Mouse (Mus musculus): ENCODE measurements at regions not wholly inside any gene's neighbourhood (a gene's known extent, or its start where the extent isn't known, plus 50 kb on each side); places are given as distances from the start of the nearest gene placed in this dataset.
"Not testable (repeated sequence)": the region's sequence is repeated elsewhere in the genome, so short reads cannot be mapped to it uniquely, and the experiment has no call there.

DNA sequence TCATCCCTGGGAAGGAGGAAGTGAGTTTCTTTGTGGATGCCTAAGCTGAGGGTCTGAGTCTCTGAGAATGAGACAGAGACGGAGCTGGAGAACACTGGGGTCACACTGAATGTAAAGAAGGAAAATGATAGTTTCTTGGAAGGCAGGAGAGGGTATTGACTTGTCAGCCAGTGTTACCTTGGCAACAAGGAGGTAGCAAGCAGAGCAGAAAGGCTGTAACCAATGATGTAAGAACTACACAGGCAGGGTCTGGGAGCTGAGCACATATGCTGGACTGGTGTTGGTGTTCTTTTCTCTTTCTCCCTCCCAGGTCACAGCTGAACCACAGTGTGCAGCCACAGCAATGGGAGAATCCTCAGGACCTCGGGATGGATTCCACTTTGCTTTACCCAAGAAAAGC, 75.5 kb upstream of the 1110032F04Rik start:
- no peak for ATAC-seq (replicated peaks; ENCODE audit: low read depth, poor library complexity, severe bottlenecking)

DNA sequence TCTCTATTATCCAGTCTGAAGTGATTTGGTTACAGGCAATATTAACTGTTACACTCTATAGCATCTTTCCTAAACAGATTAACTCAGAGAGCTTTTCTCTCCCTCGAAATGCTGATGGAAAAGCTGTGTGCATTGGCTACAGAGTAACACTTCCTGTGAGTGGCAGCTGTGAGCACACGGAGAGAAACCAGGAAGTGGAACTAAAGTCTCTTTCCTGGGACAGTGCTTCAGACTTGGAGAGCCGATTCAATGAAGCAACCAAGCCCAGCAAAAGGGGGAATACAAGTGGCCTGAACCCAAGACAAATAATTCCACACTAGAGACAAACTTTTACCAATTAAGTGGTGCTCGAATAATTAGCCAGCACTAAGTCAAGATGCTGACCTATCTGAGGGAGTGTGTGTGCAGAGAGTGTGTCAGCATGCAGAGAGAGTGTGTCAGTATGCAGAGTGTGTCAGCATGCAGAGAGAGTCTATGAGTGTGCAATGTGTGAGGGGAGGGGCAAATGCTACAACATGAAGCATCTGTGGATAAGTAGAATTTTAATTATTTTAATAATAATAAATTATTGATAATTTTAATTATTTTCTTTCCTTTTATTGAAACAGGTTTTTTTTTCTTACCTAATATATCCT, 74.9 kb upstream of the 1110032F04Rik start:
- peak; percentile 64 for ATAC-seq (replicated peaks; ENCODE audit: low read depth, poor library complexity, severe bottlenecking)

DNA sequence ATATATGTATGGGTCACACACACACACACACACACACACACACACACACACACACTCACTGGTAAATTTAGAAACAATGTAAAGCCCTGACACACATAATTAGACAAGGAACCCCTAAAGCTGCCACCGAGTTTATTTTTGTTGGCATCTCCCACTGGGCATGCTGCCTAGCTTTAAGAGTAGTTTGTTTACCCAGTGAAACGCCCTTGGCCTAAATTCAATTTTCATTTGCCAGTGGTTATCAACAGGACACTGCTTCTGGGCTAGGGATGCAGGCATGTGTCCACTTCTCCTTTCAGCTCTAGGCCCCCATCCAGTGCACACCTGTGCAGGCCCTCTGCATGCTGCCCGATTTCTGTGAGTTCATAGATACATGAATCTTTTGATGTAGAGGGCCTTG, 73.7 kb upstream of the 1110032F04Rik start:
- no peak for ATAC-seq (replicated peaks; ENCODE audit: low read depth, poor library complexity, severe bottlenecking)

DNA sequence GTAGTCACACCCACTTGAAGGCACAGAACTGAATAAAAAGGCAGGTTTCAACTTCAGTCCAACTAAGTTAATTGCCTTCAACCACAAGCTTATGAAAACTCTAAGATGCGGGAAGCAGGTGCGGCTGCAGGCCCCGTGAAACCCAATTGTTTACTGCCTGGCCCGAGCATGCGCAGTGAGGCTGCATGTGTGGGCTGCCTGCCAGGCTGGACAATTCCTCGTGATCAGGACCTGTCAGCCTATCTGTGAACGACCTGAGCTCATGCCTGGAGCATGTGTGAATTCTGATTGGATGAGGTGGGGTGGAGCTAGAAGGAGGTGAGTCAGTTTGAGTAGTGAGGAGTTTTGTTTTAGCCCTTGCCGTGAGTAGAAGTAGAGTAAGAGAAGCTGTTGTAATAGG, 71.0 kb upstream of the 1110032F04Rik start:
- not testable (repeated sequence) for ATAC-seq (replicated peaks; ENCODE audit: low read depth, poor library complexity, severe bottlenecking)

DNA sequence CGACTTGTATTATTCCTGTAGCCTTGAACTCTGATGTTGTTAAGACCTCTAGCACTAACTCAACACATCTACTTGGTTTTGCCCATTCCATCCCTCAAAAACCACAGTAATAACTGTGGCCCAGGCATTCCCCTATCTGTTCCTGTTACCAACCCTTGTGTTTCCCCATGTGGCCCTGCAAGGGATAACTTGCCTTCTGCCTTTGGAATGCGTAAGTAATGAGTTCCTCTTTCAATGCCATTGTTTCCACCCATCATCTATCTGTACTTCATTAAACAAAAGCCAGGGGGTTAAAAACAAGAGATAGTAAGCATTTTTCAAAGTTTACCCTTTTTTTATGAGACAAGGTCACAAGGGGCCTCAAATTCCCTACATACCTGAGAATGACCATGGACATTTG, 60.5 kb upstream of the 1110032F04Rik start:
- ATAC-seq (replicated peaks; ENCODE audit: low read depth, poor library complexity, severe bottlenecking), result peak; percentile 96

DNA sequence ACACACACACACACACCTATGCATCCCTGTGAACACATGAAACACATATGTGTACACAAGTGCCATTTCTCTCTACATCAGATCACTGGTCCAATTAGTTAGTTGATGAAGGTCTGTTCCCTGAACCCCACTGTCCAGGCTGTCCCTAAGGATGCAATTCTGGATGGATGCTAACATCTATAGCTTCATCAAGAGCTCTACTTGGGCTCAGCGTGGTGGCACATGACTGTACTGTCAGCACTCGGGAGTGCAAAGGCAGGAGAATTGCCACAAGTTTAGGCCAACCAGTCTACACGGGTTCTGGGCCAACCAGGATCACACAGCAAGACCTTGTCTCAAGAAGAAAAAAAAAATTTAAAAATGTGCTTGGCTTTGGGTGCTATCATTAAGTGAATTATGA, 55.9 kb upstream of the 1110032F04Rik start:
- no peak for ATAC-seq (replicated peaks; ENCODE audit: low read depth, poor library complexity, severe bottlenecking)

DNA sequence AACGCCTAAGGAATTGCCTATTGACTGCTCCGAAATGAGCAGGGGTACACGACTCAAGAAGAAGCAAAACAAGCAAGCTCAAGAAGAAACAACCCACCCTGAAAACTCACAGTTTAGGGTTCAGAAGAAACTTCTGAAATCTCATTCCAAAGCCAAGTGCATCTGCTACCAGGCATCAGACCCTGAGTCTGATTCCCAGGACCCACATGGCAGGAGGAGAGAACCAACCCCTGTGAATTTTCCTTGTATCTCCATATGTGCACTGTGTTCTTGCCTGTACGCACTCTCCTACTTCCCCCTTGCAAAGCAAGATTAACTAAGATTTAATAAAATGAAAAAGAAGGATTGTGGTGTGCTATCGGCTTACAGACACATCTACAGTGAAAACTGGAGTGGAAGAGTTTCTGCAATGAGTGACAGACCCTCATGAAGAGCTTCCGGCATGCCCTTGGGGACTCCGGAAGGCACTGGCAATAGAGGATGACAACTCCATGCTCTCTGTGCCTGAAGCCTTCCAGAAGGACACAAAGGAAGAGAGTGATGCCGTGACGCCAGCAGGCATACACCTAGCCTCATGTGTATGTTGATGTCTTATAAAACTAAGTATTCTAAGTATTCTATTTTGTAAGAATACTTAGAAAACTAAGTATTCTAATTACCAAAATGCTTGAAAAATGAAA, 55.2 kb upstream of the 1110032F04Rik start:
- no peak for ATAC-seq (replicated peaks; ENCODE audit: low read depth, poor library complexity, severe bottlenecking)

DNA sequence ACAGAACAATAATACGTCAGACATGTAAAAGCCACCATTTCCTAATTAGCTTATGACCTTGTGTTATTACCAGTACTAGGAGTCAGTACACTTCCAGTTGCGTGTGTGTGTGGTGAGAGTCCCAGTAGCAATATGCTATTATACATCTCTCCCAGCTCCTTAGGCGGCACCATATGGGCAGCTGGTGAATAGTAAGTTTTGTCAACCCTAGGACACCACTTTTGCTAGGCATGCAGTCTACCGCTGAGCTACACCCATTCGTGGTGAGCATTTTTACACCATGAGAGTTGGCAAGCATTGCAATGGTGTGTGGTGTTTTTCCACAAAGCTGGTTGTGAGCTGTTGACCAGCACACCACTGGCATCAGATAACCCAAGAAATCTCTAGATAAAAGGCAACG, 53.8 kb upstream of the 1110032F04Rik start:
- no peak for ATAC-seq (replicated peaks; ENCODE audit: low read depth, poor library complexity, severe bottlenecking)

DNA sequence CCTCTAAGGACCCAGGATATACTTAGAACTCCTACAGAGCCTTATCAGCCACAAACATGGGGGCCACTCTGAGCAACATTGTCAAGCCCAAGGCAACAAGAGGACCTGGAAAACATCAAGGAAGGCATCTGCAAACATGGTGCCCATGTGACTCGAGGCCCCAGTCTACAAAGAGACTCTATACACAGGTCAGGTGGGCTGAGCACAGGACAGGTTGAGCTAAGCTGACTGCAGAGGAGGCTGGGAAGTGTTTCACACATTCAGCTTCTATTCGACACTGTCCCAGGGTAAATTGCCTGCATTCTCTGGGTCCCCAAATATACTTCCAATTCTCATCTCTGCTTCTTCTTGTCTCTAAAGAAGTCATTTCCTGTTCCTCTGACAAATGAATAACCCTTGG, 52.1 kb upstream of the 1110032F04Rik start:
- no peak for ATAC-seq (replicated peaks; ENCODE audit: low read depth, poor library complexity, severe bottlenecking)

Data from common myeloid progenitor, adult 5-6 weeks (primary cell).